Mouse (Mus musculus) heart, adult 2 months (tissue): Measurements from ENCODE around the gene Atp1a2. TPM values are rescaled to one million over a fixed set of nuclear protein-coding genes. Genes with fewer than 3 reads are reported as not detected.

Source experiments
- DNase-seq, 2 experiments: peaks; one replicate each; pipeline ENCODE4 v3.0.0; 2021
- H3K27ac ChIP-seq: fragments of 200-600 bp; 2 replicates; pipeline ENCODE4 v1.8.1; 2022
- H3K27me3 ChIP-seq: fragments of 200-500 bp; 2 replicates; pipeline ENCODE4 v1.6.1; 2012; ENCODE audit warnings: mild to moderate bottlenecking, low read length, inconsistent platforms, mixed read lengths; ENCODE audit not compliant: control insufficient read depth, insufficient read depth
- H3K36me3 ChIP-seq: fragments of 200-500 bp; 2 replicates; pipeline ENCODE4 v1.6.1; 2012; ENCODE audit warnings: low read length, inconsistent platforms; ENCODE audit not compliant: control insufficient read depth, insufficient read depth
- H3K4me1 ChIP-seq: fragments of 200-500 bp; 2 replicates; pipeline ENCODE4 v1.6.1; 2011; ENCODE audit warnings: low read length; ENCODE audit not compliant: control insufficient read depth, insufficient read depth
- H3K4me3 ChIP-seq: fragments of 200-600 bp; 2 replicates; pipeline ENCODE4 v1.8.1; 2022
- H3K79me2 ChIP-seq: fragments of 200-500 bp; replicated peaks from 2 replicates; pipeline ENCODE4 v1.6.1; 2012; ENCODE audit warnings: mild to moderate bottlenecking, inconsistent platforms, low read length, moderate library complexity, mixed read lengths; ENCODE audit not compliant: control insufficient read depth, insufficient read depth
- H3K9ac ChIP-seq: fragments of 200-500 bp; 2 replicates; pipeline ENCODE4 v1.6.1; 2012; ENCODE audit warnings: low read depth, mild to moderate bottlenecking, control low read depth, inconsistent platforms, low read length, mixed read lengths
- CTCF ChIP-seq: fragments of 200-600 bp; IDR thresholded peaks from 2 replicates; pipeline ENCODE4 v1.8.1; 2022; ENCODE audit warnings: antibody characterized with exemption, mild to moderate bottlenecking, moderate library complexity
- EP300 ChIP-seq: fragments of 200-500 bp; IDR thresholded peaks from 2 replicates; pipeline ENCODE4 v1.6.1; 2011; ENCODE audit warnings: low read depth, low read length, control low read depth; ENCODE audit not compliant: insufficient read depth
- POLR2A ChIP-seq: fragments of 200-500 bp; IDR thresholded peaks from 2 replicates; pipeline ENCODE4 v1.6.1; 2011; ENCODE audit warnings: mild to moderate bottlenecking, low read depth, low read length, control low read depth; ENCODE audit not compliant: insufficient read depth
- WGBS: fragments of 180-500 bp; shearing (Covaris S2); methylation state at CpG from one replicate; pipeline ENCODE4 v1.1.7; 2018; 5-methylcytosine and 5-hydroxymethylcytosine counted together
- intact Hi-C: fragments of 180-260 bp; cut with DNase I; formaldehyde crosslinking; loops from one replicate; pipeline ENCODE4 v1.15.1; 2025
- polyA plus RNA-seq: library from polyadenylated mRNA; depleted of rRNA; stranded (reverse); fragments of >200 nt; gene quantifications from 2 replicates; pipeline ENCODE4 v1.2.3, GENCODE M21; 2012
- total RNA-seq, 2 experiments: library from RNA; stranded (reverse); gene quantifications; 2 replicates each; pipeline ENCODE4 v1.2.3; 2021

Gene Atp1a2
- total and polyA plus RNA-seq, 3 experiments: 319 to 588 (median 462) TPM

- no peaks in the 10 kb centered on the region for H3K4me1 ChIP-seq
- DNase-seq: no peak
- WGBS: 57% methylated on average over 5 of the region's 5 CpGs
- peaks cover 7% of the 10 kb centered on the region; the same call in 1 of the 2 replicates for H3K27me3 ChIP-seq
- TF ChIP-seq EP300 (no peak), POLR2A (no peak), CTCF (no peak)
- no peak overlapping the region for H3K4me3 ChIP-seq
- H3K36me3 ChIP-seq: no peaks in the 10 kb centered on the region
- no peak overlapping the region for H3K27ac ChIP-seq
- no peak overlapping the region for H3K9ac ChIP-seq
- intact Hi-C loops: no loop called here
- no peaks in the 10 kb centered on the region for H3K79me2 ChIP-seq
These were observed 25.4 kb upstream of the Atp1a2 start for GRCm38 (mm10) chr1:172323298-172323697.

GRCm38 (mm10) chr1:172322725-172323124, 24.9 kb upstream of the Atp1a2 start:
- H3K27ac ChIP-seq: no peak overlapping the region
- no peak overlapping the region for H3K9ac ChIP-seq
- no peaks in the 10 kb centered on the region for H3K79me2 ChIP-seq
- H3K27me3 ChIP-seq: peaks cover 7% of the 10 kb centered on the region; the same call in 1 of the 2 replicates
- H3K36me3 ChIP-seq: no peaks in the 10 kb centered on the region
- DNase-seq: no peak
- H3K4me3 ChIP-seq: no peak overlapping the region
- TF ChIP-seq CTCF: no peak
- no peak for TF ChIP-seq POLR2A
- TF ChIP-seq EP300: no peak
- WGBS: 53% methylated on average over 13 of the region's 13 CpGs
- no peaks in the 10 kb centered on the region for H3K4me1 ChIP-seq
- intact Hi-C loops: no loop called here

- Histone ChIP-seq H3K9ac (no peak overlapping the region), H3K4me3 (no peak overlapping the region), H3K4me1 (no peaks in the 10 kb centered on the region), H3K79me2 (no peaks in the 10 kb centered on the region), H3K27me3 (no peaks in the 10 kb centered on the region), H3K27ac (no peak overlapping the region), H3K36me3 (no peaks in the 10 kb centered on the region)
- DNase-seq: no peak
- TF ChIP-seq CTCF: no peak
- no peak for TF ChIP-seq EP300
- no peak for TF ChIP-seq POLR2A
- intact Hi-C loops: no loop called here
- 76% methylated on average over 5 of the region's 5 CpGs for WGBS
These were observed 22.1 kb upstream of the Atp1a2 start for GRCm38 (mm10) chr1:172319921-172320411.

- no peak overlapping the region for H3K9ac ChIP-seq
- TF ChIP-seq POLR2A (no peak), EP300 (no peak), CTCF (no peak)
- no peaks in the 10 kb centered on the region for H3K79me2 ChIP-seq
- no peaks in the 10 kb centered on the region for H3K4me1 ChIP-seq
- no peaks in the 10 kb centered on the region for H3K36me3 ChIP-seq
- no peak overlapping the region for H3K27ac ChIP-seq
- intact Hi-C loops: no loop called here
- H3K27me3 ChIP-seq: no peaks in the 10 kb centered on the region
- WGBS: 91% methylated on average over 7 of the region's 7 CpGs
- no peak overlapping the region for H3K4me3 ChIP-seq
- DNase-seq: no peak
These were observed 21.5 kb upstream of the Atp1a2 start for GRCm38 (mm10) chr1:172319346-172319745.

GRCm38 (mm10) chr1:172318424-172319035, 20.7 kb upstream of the Atp1a2 start:
- TF ChIP-seq POLR2A (no peak), CTCF (no peak)
- Histone ChIP-seq H3K4me3 (no peak overlapping the region), H3K79me2 (no peaks in the 10 kb centered on the region), H3K27ac (no peak overlapping the region), H3K36me3 (no peaks in the 10 kb centered on the region), H3K4me1 (no peaks in the 10 kb centered on the region), H3K9ac (no peak overlapping the region), H3K27me3 (no peaks in the 10 kb centered on the region)
- intact Hi-C loops: no loop called here
- DNase-seq: no peak
- WGBS: 94% methylated on average over 19 of the region's 19 CpGs

GRCm38 (mm10) chr1:172317946-172318345, 20.1 kb upstream of the Atp1a2 start:
- Histone ChIP-seq H3K4me1 (peaks cover 2% of the 10 kb centered on the region), H3K9ac (no peak overlapping the region), H3K36me3 (no peaks in the 10 kb centered on the region), H3K79me2 (no peaks in the 10 kb centered on the region), H3K27ac (no peak overlapping the region), H3K4me3 (no peak overlapping the region), H3K27me3 (no peaks in the 10 kb centered on the region)
- intact Hi-C loops: no loop called here
- WGBS: 84% methylated on average over 15 of the region's 15 CpGs
- DNase-seq: no peak
- TF ChIP-seq CTCF (no peak), EP300 (no peak)
